Mouse (Mus musculus) testis, postnatal 10 days (tissue): ENCODE measurements at regions not wholly inside any gene's neighbourhood (a gene's known extent, or its start where the extent isn't known, plus 50 kb on each side); places are given as distances from the start of the nearest gene placed in this dataset.

ENCODE experiments used
- DNase-seq: peaks from one replicate; pipeline ENCODE4 v3.0.0; 2021; ENCODE audit warnings: low spot score

- DNase-seq, result no peak
Observed at GRCm38 (mm10) chr11:21036161-21036916, 54.8 kb upstream of the Peli1 start.

- no peak for DNase-seq
Observed at GRCm38 (mm10) chr11:21037267-21037906, 53.7 kb upstream of the Peli1 start.

GRCm38 (mm10) chr11:21041201-21041600, 49.9 kb upstream of the Peli1 start:
- DNase-seq, result no peak
